Mouse (Mus musculus) liver, embryonic 14.5 days (tissue): ENCODE measurements around the gene Fgfr2. TPM values are rescaled to one million over a fixed set of nuclear protein-coding genes. Genes with fewer than 3 reads are reported as not detected.

Experiments
- ATAC-seq: fragments of 200-750 bp; cut with Nextera tagmentation; 2 replicates; pipeline ENCODE4 v1.8.0; 2017; ENCODE audit warnings: moderate number of reproducible peaks, mild to moderate bottlenecking, moderate library complexity; ENCODE audit not compliant: insufficient read depth
- DNase-seq, 3 experiments: peaks; one replicate each; pipeline ENCODE4 v3.0.0-alpha.2; 2012 to 2013; ENCODE audit warnings: low read depth in 3 of 3, low spot score in 3 of 3
- H3K27ac ChIP-seq: fragments of 300-500 bp; sonication (generic); 2 replicates; pipeline ENCODE4 v1.5.1; 2014; ENCODE audit warnings: moderate library complexity, mild to moderate bottlenecking, control low read depth, inconsistent platforms
- H3K27me3 ChIP-seq: fragments of 300-500 bp; sonication (generic); 2 replicates; pipeline ENCODE4 v1.6.1; 2014; ENCODE audit warnings: mild to moderate bottlenecking, low read length, moderate library complexity; ENCODE audit not compliant: control insufficient read depth, insufficient read depth
- H3K36me3 ChIP-seq: fragments of 300-500 bp; sonication (generic); replicated peaks from 2 replicates; pipeline ENCODE4 v1.6.1; 2014; ENCODE audit warnings: low read depth; ENCODE audit not compliant: control insufficient read depth, insufficient read depth
- H3K4me1 ChIP-seq, 2 experiments: fragments of 200-500 bp in 1 of 2; fragments of 300-500 bp in 1 of 2; sonication (generic) in 1 of 2; replicated peaks; 2 replicates each; pipeline ENCODE4 v1.6.1; 2012 to 2014; ENCODE audit warnings: antibody characterized with exemption in 1 of 2, inconsistent platforms in 1 of 2, low read length in 1 of 2; ENCODE audit not compliant: control insufficient read depth in 2 of 2, insufficient read depth in 2 of 2
- H3K4me2 ChIP-seq: fragments of 300-500 bp; sonication (generic); 2 replicates; pipeline ENCODE4 v1.6.1; 2014; ENCODE audit warnings: low read depth, mild to moderate bottlenecking, control low read depth, moderate library complexity
- H3K4me3 ChIP-seq, 2 experiments: fragments of 200-500 bp in 1 of 2; fragments of 300-500 bp in 1 of 2; sonication (generic) in 1 of 2; 2 replicates each; pipeline ENCODE4 v1.5.1; 2012 to 2014; ENCODE audit warnings: low read depth in 2 of 2, low read length in 2 of 2, mild to moderate bottlenecking in 2 of 2, control low read depth in 1 of 2, inconsistent platforms in 1 of 2, moderate library complexity in 1 of 2; ENCODE audit not compliant: insufficient read depth in 1 of 2
- H3K9ac ChIP-seq: fragments of 300-500 bp; sonication (generic); replicated peaks from 2 replicates; pipeline ENCODE4 v1.6.1; 2014; ENCODE audit warnings: mild to moderate bottlenecking, control low read depth, moderate library complexity
- H3K9me3 ChIP-seq: fragments of 300-500 bp; sonication (generic); 2 replicates; pipeline ENCODE4 v1.6.1; 2016; ENCODE audit warnings: low read length, mixed read lengths; ENCODE audit not compliant: control insufficient read depth
- CTCF ChIP-seq: IDR thresholded peaks from 2 replicates; pipeline ENCODE4 v1.5.1; 2016; ENCODE audit warnings: antibody characterized with exemption, low read depth, control low read depth
- EP300 ChIP-seq: IDR thresholded peaks from 2 replicates; pipeline ENCODE4 v1.6.1; 2016; ENCODE audit warnings: antibody characterized with exemption, low read depth
- WGBS: fragments of 180-500 bp; shearing (Covaris S2); extraction: QIAGEN DNeasy Blood & Tissue Kit; methylation state at CpG from one replicate; pipeline ENCODE4 v1.1.7; 2014; ENCODE audit not compliant: insufficient replicate concordance; 5-methylcytosine and 5-hydroxymethylcytosine counted together
- polyA plus RNA-seq, 2 experiments: library from polyadenylated mRNA; depleted of rRNA in 1 of 2; stranded (reverse) in 1 of 2; unstranded in 1 of 2; fragments of >200 nt; fragmentation: Nextera tagmentation in 1 of 2; extraction: Ambion mirVana in 1 of 2; gene quantifications; 2 replicates each; pipeline versions ENCODE4 v1.2.1 to v1.2.3; 2012 to 2014

Gene Fgfr2
- polyA plus RNA-seq, 2 experiments, result 7.9 to 8.8 TPM

DNA sequence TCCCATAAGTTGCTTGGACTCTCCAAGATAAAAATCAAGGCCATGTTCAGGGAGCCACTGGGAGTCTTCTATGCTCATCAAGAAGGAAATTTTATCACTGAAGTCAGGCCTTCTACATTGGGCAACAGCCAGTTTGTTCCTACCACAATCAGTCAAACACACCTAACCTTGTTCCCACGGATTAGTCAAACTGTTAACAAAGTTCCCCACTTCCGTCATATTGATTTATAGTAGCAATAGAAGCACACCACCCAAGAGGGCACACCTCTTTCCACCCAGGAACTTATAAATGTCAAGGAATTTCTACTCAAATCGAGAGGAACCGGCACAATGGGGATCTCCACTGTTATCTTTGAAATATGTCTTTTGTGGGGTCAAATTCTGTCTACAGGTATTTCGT, 2091.4 kb downstream of the Fgfr2 start, which contains the start of gene Dmbt1:
TSS of gene Dmbt1 (plus strand) at position 299 of the 400 bp plus-strand sequence.
- TF ChIP-seq EP300 (no peak), CTCF (no peak)
- H3K4me1 ChIP-seq, result no peaks in the 10 kb centered on the region
- no peak within 1 kb of the TSS for H3K4me3 ChIP-seq
- no peak within 1 kb of the TSS for H3K4me2 ChIP-seq
- WGBS, result 51% methylated on average over 5 of the region's 5 CpGs
- H3K27ac ChIP-seq, result no peak within 1 kb of the TSS
- H3K36me3 ChIP-seq, result no peaks in the 10 kb centered on the region
- H3K9ac ChIP-seq, result no peak within 1 kb of the TSS
- no peaks in the 10 kb centered on the region for H3K27me3 ChIP-seq
- ATAC-seq, result no peak
- no peak for DNase-seq
- no peaks in the 10 kb centered on the region for H3K9me3 ChIP-seq

DNA sequence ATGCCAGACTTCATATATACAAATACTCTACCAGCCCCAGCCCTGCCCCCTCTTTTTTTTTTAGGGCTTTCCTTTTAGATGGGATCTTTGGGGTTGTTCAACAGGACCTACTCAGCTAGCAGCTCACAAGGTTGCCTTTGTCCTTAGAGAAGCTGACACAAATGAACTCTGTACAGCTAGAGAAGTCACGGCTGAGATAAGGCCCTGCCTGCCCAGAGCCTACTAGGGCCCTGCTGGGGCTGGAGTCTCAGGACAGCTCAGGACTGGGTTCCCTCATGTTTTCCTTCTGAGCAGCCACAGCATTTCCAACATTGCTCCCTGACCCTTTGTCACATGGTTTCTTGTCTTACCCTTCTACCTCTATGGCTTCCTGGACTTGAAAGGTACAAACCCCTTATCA, 2095.6 kb downstream of the Fgfr2 start:
- Histone ChIP-seq H3K27ac (no peak overlapping the region), H3K27me3 (no peaks in the 10 kb centered on the region), H3K9me3 (no peaks in the 10 kb centered on the region), H3K36me3 (no peaks in the 10 kb centered on the region), H3K4me1 (no peaks in the 10 kb centered on the region), H3K9ac (no peak overlapping the region), H3K4me3 (no peak overlapping the region), H3K4me2 (no peak overlapping the region)
- ATAC-seq (no peak), DNase-seq (no peak)
- WGBS, result 33% methylated on average over 1 of the region's 1 CpGs
- TF ChIP-seq CTCF, result no peak

DNA sequence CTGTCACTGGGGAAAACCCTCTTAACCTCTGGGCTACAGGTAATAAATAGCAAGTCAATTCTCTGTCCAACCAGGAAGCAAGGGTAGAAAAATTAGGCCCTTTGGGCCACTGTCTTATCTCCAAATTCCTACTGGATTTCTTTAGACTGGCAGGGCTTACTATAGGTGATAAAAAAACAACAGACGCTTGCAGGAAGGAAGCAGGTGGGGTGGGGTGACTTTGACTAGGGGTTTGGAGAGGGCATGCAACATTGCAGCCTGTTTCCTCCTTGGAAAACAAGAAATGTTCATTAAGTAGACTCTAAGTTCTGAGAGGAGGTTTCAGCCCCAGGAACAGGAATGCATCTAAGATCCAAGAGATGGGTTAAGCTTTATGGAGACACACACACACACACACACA, 2098.3 kb downstream of the Fgfr2 start:
- no peak overlapping the region for H3K9ac ChIP-seq
- no peaks in the 10 kb centered on the region for H3K27me3 ChIP-seq
- H3K4me3 ChIP-seq, result no peak overlapping the region
- ATAC-seq, result no peak
- H3K27ac ChIP-seq, result no peak overlapping the region
- no peak for TF ChIP-seq CTCF
- no peak for TF ChIP-seq EP300
- no peaks in the 10 kb centered on the region for H3K9me3 ChIP-seq
- no peak for DNase-seq
- H3K36me3 ChIP-seq, result no peaks in the 10 kb centered on the region
- no peak overlapping the region for H3K4me2 ChIP-seq
- H3K4me1 ChIP-seq, result no peaks in the 10 kb centered on the region
- WGBS, result 18% methylated on average over 1 of the region's 1 CpGs

DNA sequence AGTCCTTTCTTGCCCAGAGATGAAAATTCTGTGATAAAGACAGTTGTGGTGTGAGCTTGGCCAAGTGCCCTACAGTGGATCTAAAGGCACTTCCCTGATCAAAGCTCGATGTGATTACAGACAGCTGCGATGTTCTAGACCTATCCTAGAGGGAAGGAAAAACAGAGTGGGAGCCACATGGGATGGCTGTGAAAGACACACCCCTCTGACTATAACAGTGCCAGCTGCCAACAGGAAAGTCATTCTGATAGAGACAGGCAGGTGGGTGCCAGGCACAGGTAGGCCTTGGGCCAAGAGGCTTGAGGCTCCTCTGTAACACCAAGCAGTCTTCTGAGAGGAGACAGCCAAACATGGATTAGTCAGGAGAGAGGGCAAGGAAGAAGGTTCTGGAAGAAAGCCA, 2104.0 kb downstream of the Fgfr2 start:
- H3K4me1 ChIP-seq, result no peaks in the 10 kb centered on the region
- ATAC-seq, result no peak
- H3K9me3 ChIP-seq, result no peaks in the 10 kb centered on the region
- no peaks in the 10 kb centered on the region for H3K27me3 ChIP-seq
- no peak overlapping the region for H3K9ac ChIP-seq
- no peak overlapping the region for H3K4me2 ChIP-seq
- WGBS, result 70% methylated on average over 2 of the region's 2 CpGs
- H3K27ac ChIP-seq, result no peak overlapping the region
- H3K36me3 ChIP-seq, result no peaks in the 10 kb centered on the region
- no peak for TF ChIP-seq EP300
- no peak for TF ChIP-seq CTCF
- no peak for DNase-seq
- no peak overlapping the region for H3K4me3 ChIP-seq

DNA sequence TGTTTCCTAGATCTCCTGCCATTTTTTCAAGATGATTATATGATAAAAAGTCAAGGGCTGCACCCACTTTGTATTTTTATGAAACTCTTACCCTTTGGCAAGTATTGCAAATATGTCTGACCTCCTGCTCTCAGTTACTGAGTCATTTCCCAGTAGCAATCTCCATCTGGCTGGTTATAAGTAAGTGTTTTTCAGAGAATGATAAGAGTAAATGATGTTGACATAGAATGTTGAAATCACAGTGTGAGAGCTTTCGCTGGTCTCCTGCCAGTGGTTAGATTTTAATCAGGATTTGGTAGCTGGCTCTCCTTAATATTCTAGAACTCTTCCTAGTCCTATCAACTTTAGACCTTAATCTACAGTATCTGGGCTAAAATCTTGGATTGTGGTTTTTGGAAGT, 2111.2 kb downstream of the Fgfr2 start:
- H3K4me3 ChIP-seq, result no peak overlapping the region
- no peak overlapping the region for H3K9ac ChIP-seq
- no peak for ATAC-seq
- no peaks in the 10 kb centered on the region for H3K27me3 ChIP-seq
- H3K27ac ChIP-seq, result no peak overlapping the region
- WGBS, result 37% methylated on average over 1 of the region's 1 CpGs
- no peaks in the 10 kb centered on the region for H3K4me1 ChIP-seq
- H3K4me2 ChIP-seq, result no peak overlapping the region
- TF ChIP-seq CTCF (no peak), EP300 (no peak)
- H3K9me3 ChIP-seq, result no peaks in the 10 kb centered on the region
- DNase-seq, result no peak
- H3K36me3 ChIP-seq, result no peaks in the 10 kb centered on the region

DNA sequence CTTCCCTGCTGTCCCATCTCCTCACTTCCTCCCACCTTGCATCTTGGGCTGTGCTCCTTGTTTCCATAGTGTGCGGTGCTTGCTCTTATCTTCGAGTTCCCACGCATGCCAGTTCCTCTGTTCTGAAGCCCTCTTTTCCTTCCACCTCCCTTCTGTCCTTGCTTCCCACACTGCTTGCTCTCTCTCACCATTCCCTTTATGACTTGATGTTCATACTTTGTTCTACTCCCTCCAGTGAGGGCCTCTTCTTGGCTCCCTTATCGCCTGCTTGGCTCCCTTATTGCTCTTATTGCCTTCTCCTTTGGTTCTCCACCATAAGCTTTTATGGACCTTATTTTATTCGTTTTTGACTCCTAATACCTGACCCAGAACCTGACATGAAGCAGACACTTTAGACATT, 2114.0 kb downstream of the Fgfr2 start:
- no peak for ATAC-seq
- no peak overlapping the region for H3K27ac ChIP-seq

More for the DNA sequence above, 2114.0 kb downstream of the Fgfr2 start:
- Histone ChIP-seq H3K27me3 (no peaks in the 10 kb centered on the region), H3K4me1 (no peaks in the 10 kb centered on the region), H3K9ac (no peak overlapping the region), H3K9me3 (no peaks in the 10 kb centered on the region), H3K4me3 (no peak overlapping the region), H3K4me2 (no peak overlapping the region), H3K36me3 (no peaks in the 10 kb centered on the region)
- WGBS, result 60% methylated on average over 5 of the region's 5 CpGs
- no peak for TF ChIP-seq EP300
- no peak for DNase-seq
